ENCODE assay signal across 16 mouse cellular contexts in genomic region chr9:46338384-46338783, GRCm38 (mm10). TPM values are rescaled to one million over a fixed set of nuclear protein-coding genes. Genes with fewer than 3 reads are reported as not detected.
DNase-seq lines count a peak whose midpoint lies in the region; ATAC-seq and TF ChIP-seq lines count a peak whose summit lies in the region.
"Had no signal": no experiment of that assay in that cellular context is flagged by ENCODE, and none has a peak within 500 bp of the region (broad histone marks: within the 10 kb centered on the region; RNA-seq: fewer than 3 reads in every experiment).

No protein-coding gene starts in this region.

- no peak for DNase-seq in layer of hippocampus, adult 2 months (ENCODE audit: low spot score in 2 of 2)
- no peak for DNase-seq in layer of hippocampus, adult 8-10 months (ENCODE audit: low spot score in 2 of 2)
- DNase-seq in forebrain, embryonic 14.5 days (ENCODE audit: low spot score): no peak
- peak; percentile 23 for DNase-seq in hindbrain, postnatal 0 days (ENCODE audit: low spot score)
- no peak for DNase-seq in frontal cortex, adult 2 months (ENCODE audit: extremely low spot score in 1 of 2, low spot score in 1 of 2)
- no peak for DNase-seq in spleen, postnatal 4 days (ENCODE audit: low spot score in 2 of 2)
- no peak for DNase-seq in urinary bladder, adult 2 months (ENCODE audit: low spot score)
- DNase-seq: B cell, adult 2 months; kidney, adult 8-10 months; thymus, adult 18-20 months had no signal

- peak overlapping the region; percentile 86 for H3K27ac ChIP-seq in layer of hippocampus, adult 2 months
- no peak overlapping the region; the same call in 1 of the 2 replicates for H3K27ac ChIP-seq in forebrain, embryonic 14.5 days (ENCODE audit: low read depth, low read length)
- H3K27ac ChIP-seq in hindbrain, postnatal 0 days: peak overlapping the region; percentile 67; the same call in 1 of the 2 replicates
- H3K27ac ChIP-seq in neural tube, embryonic 14.5 days (ENCODE audit: low read depth, low read length): peak overlapping the region; percentile 29; the same call in 1 of the 2 replicates
- H3K27ac ChIP-seq: liver, embryonic 15.5 days had no signal

- 20% methylated on average over 4 of the region's 4 CpGs for whole genome bisulfite sequencing in forebrain, embryonic 14.5 days
- 14% methylated on average over 4 of the region's 4 CpGs for WGBS in hindbrain, postnatal 0 days
- WGBS in neural tube, embryonic 14.5 days: 17% methylated on average over 4 of the region's 4 CpGs

- no peak overlapping the region for H3K4me3 ChIP-seq in layer of hippocampus, adult 2 months
- no peak overlapping the region for H3K4me3 ChIP-seq in forebrain, embryonic 14.5 days (ENCODE audit: low read depth, low read length)
- no peak overlapping the region for H3K4me3 ChIP-seq in hindbrain, postnatal 0 days (ENCODE audit: low read length)
- H3K4me3 ChIP-seq in neural tube, embryonic 14.5 days (ENCODE audit: low read depth, low read length): no peak overlapping the region
- H3K4me3 ChIP-seq: liver, embryonic 15.5 days had no signal

- H3K9me3 ChIP-seq in forebrain, embryonic 14.5 days (replicated peaks; ENCODE audit: control insufficient read depth, low read length): no peaks in the 10 kb centered on the region
- no peaks in the 10 kb centered on the region for H3K9me3 ChIP-seq in hindbrain, postnatal 0 days (ENCODE audit: low read length)
- H3K9me3 ChIP-seq in neural tube, embryonic 14.5 days (ENCODE audit: control insufficient read depth, low read length): no peaks in the 10 kb centered on the region
- H3K9me3 ChIP-seq: liver, embryonic 15.5 days had no signal

- ATAC-seq in forebrain, embryonic 14.5 days: peak; percentile 23; the same call in 1 of the 2 replicates
- 0 out of 2 replicates have a peak, but pooled peaks have one; percentile 3 for ATAC-seq in hindbrain, postnatal 0 days
- no peak for ATAC-seq in neural tube, embryonic 14.5 days (ENCODE audit: low read depth)

- peaks cover 16% of the 10 kb centered on the region for H3K4me1 ChIP-seq in forebrain, embryonic 14.5 days (ENCODE audit: control insufficient read depth, insufficient read depth, low read length)
- H3K4me1 ChIP-seq in hindbrain, postnatal 0 days (ENCODE audit: insufficient read depth, low read length): peaks cover 23% of the 10 kb centered on the region
- H3K4me1 ChIP-seq in neural tube, embryonic 14.5 days (ENCODE audit: control insufficient read depth, insufficient read depth, low read length): peaks cover 13% of the 10 kb centered on the region; the same call in 1 of the 2 replicates
- H3K4me1 ChIP-seq: liver, embryonic 15.5 days had no signal

- H3K9ac ChIP-seq in forebrain, embryonic 14.5 days (ENCODE audit: low read length): no peak overlapping the region
- H3K9ac ChIP-seq in hindbrain, postnatal 0 days (replicated peaks; ENCODE audit: low read length): no peak overlapping the region
- no peak overlapping the region for H3K9ac ChIP-seq in neural tube, embryonic 14.5 days (replicated peaks; ENCODE audit: low read depth, low read length)
- H3K9ac ChIP-seq: liver, embryonic 15.5 days had no signal

- no peak overlapping the region for H3K4me2 ChIP-seq in forebrain, embryonic 14.5 days (ENCODE audit: low read length)
- H3K4me2 ChIP-seq in hindbrain, postnatal 0 days (ENCODE audit: low read depth, low read length): no peak overlapping the region
- H3K4me2 ChIP-seq in neural tube, embryonic 14.5 days (ENCODE audit: low read depth, low read length): no peak overlapping the region
- H3K4me2 ChIP-seq: liver, embryonic 15.5 days had no signal

- H3K27me3 ChIP-seq in forebrain, embryonic 14.5 days (replicated peaks; ENCODE audit: control insufficient read depth, insufficient read depth, low read length): no peaks in the 10 kb centered on the region
- no peaks in the 10 kb centered on the region for H3K27me3 ChIP-seq in hindbrain, postnatal 0 days (ENCODE audit: insufficient read depth, low read length)
- H3K27me3 ChIP-seq in neural tube, embryonic 14.5 days (ENCODE audit: control insufficient read depth, insufficient read depth, low read length): no peaks in the 10 kb centered on the region

- TF ChIP-seq CTCF in layer of hippocampus, adult 2 months (conservative IDR thresholded peaks at IDR 0.05): no peak
- TF ChIP-seq CTCF in hindbrain, postnatal 0 days (IDR thresholded peaks at IDR 0.05; ENCODE audit: low read depth): no peak

- no peaks in the 10 kb centered on the region for H3K36me3 ChIP-seq in forebrain, embryonic 14.5 days (ENCODE audit: control insufficient read depth, insufficient read depth, low read length)
- H3K36me3 ChIP-seq in hindbrain, postnatal 0 days (ENCODE audit: insufficient read depth, low read length): no peaks in the 10 kb centered on the region
- H3K36me3 ChIP-seq in neural tube, embryonic 14.5 days (ENCODE audit: control insufficient read depth, insufficient read depth, low read length): no peaks in the 10 kb centered on the region
- H3K36me3 ChIP-seq: liver, embryonic 15.5 days had no signal

RNA-seq across cellular contexts. Expression of gene 4931429L15Rik, which starts 18.6 kb away (rescaled TPM):
- not detected for total RNA-seq in layer of hippocampus, adult 2 months (2021)
- total RNA-seq in layer of hippocampus, adult 8-10 months (2022): under 1 TPM in 1 of 4 experiments, not detected in 3; 0.31 TPM
- not detected in 2 replicates for polyA plus RNA-seq in forebrain, embryonic 14.5 days (2014; fragmentation: Nextera tagmentation; extraction: Ambion mirVana)
- total RNA-seq in hindbrain, postnatal 0 days (2014; rRNA removed): 0.07 TPM in 1 of 2 replicates, not detected in the other
- polyA plus RNA-seq in hindbrain, postnatal 0 days (2015; fragmentation: Nextera tagmentation; extraction: Ambion mirVana): not detected in 2 replicates
- polyA plus RNA-seq in neural tube, embryonic 14.5 days (2014; fragmentation: Nextera tagmentation; extraction: Ambion mirVana): not detected in 2 replicates
- 0.04 TPM in 1 of 2 replicates, not detected in the other for polyA plus RNA-seq in frontal cortex, adult 2 months (2012; rRNA removed)
- polyA plus RNA-seq in urinary bladder, adult 2 months (2012; rRNA removed): not detected in 2 replicates
- total RNA-seq: heart, postnatal 25 days; neutrophil, adult 5-6 weeks had no signal
- polyA plus RNA-seq: embryonic facial prominence, embryonic 11.5 days; gonadal fat pad, adult 2 months; liver, embryonic 15.5 days had no signal

RNA-seq across cellular contexts. Expression of gene Bud13, which starts 55.6 kb away (rescaled TPM):
- total RNA-seq in layer of hippocampus, adult 2 months (2021): 10 to 100 TPM; 13.5 to 14.4 TPM
- 10 to 100 TPM in 2 of 4 experiments, 1 to 10 TPM in 2; 9.3 to 12.7 (median 11.0) TPM for total RNA-seq in layer of hippocampus, adult 8-10 months (2022)
- polyA plus RNA-seq in forebrain, embryonic 14.5 days (2014; fragmentation: Nextera tagmentation; extraction: Ambion mirVana): 14.9 and 18.7 TPM in 2 replicates
- 12.6 and 16.4 TPM in 2 replicates for total RNA-seq in hindbrain, postnatal 0 days (2014; rRNA removed)
- polyA plus RNA-seq in hindbrain, postnatal 0 days (2015; fragmentation: Nextera tagmentation; extraction: Ambion mirVana): 11.8 and 12.3 TPM in 2 replicates
- 14.8 and 15.4 TPM in 2 replicates for polyA plus RNA-seq in neural tube, embryonic 14.5 days (2014; fragmentation: Nextera tagmentation; extraction: Ambion mirVana)
- 9.7 and 10.5 TPM in 2 replicates for polyA plus RNA-seq in frontal cortex, adult 2 months (2012; rRNA removed)
- polyA plus RNA-seq in urinary bladder, adult 2 months (2012; rRNA removed): 9.8 and 9.9 TPM in 2 replicates
